Mouse (Mus musculus) neural tube, embryonic 15.5 days (tissue): ENCODE data around the gene Gm10762. TPM values are rescaled to one million over a fixed set of nuclear protein-coding genes. Genes with fewer than 3 reads are reported as not detected.
"Not testable (repeated sequence)": the region's sequence is repeated elsewhere in the genome, so short reads cannot be mapped to it uniquely, and the experiment has no call there.

Experiments used
- ATAC-seq: fragments of 200-750 bp; cut with Nextera tagmentation; 2 replicates; pipeline ENCODE4 v1.8.0; 2017; ENCODE audit warnings: mild to moderate bottlenecking, moderate TSS enrichment, moderate library complexity; ENCODE audit not compliant: low FRiP score
- H3K27ac ChIP-seq: fragments of 300-500 bp; sonication (generic); replicated peaks from 2 replicates; pipeline ENCODE4 v1.5.1; 2015; ENCODE audit warnings: mild to moderate bottlenecking, inconsistent platforms
- H3K27me3 ChIP-seq: fragments of 300-500 bp; sonication (generic); replicated peaks from 2 replicates; pipeline ENCODE4 v1.6.1; 2015; ENCODE audit warnings: inconsistent platforms
- H3K36me3 ChIP-seq: fragments of 300-500 bp; sonication (generic); 2 replicates; pipeline ENCODE4 v1.6.1; 2015; ENCODE audit warnings: inconsistent platforms
- H3K4me1 ChIP-seq: fragments of 300-500 bp; sonication (generic); 2 replicates; pipeline ENCODE4 v1.6.1; 2015; ENCODE audit warnings: inconsistent platforms
- H3K4me2 ChIP-seq: fragments of 300-500 bp; sonication (generic); 2 replicates; pipeline ENCODE4 v1.6.1; 2015; ENCODE audit warnings: inconsistent platforms, mild to moderate bottlenecking, moderate library complexity
- H3K4me3 ChIP-seq: fragments of 300-500 bp; sonication (generic); replicated peaks from 2 replicates; pipeline ENCODE4 v1.5.1; 2015; ENCODE audit warnings: mild to moderate bottlenecking, inconsistent platforms
- H3K9ac ChIP-seq: fragments of 300-500 bp; sonication (generic); replicated peaks from 2 replicates; pipeline ENCODE4 v1.6.1; 2015; ENCODE audit warnings: mild to moderate bottlenecking, inconsistent platforms
- H3K9me3 ChIP-seq: fragments of 300-500 bp; sonication (generic); replicated peaks from 2 replicates; pipeline ENCODE4 v1.6.1; 2016; ENCODE audit warnings: inconsistent platforms
- WGBS: fragments of 180-500 bp; shearing (Covaris S2); methylation state at CpG from one replicate; pipeline ENCODE4 v1.1.7; 2015; ENCODE audit warnings: mixed read lengths; 5-methylcytosine and 5-hydroxymethylcytosine counted together
- polyA plus RNA-seq: library from polyadenylated mRNA; unstranded; fragments of >200 nt; fragmentation: Nextera tagmentation; extraction: Ambion mirVana; gene quantifications from 2 replicates; pipeline ENCODE4 v1.2.1, GENCODE M21; 2015

The Gm10762 gene
- polyA plus RNA-seq = 16.8 and 18.9 TPM in 2 replicates

DNA sequence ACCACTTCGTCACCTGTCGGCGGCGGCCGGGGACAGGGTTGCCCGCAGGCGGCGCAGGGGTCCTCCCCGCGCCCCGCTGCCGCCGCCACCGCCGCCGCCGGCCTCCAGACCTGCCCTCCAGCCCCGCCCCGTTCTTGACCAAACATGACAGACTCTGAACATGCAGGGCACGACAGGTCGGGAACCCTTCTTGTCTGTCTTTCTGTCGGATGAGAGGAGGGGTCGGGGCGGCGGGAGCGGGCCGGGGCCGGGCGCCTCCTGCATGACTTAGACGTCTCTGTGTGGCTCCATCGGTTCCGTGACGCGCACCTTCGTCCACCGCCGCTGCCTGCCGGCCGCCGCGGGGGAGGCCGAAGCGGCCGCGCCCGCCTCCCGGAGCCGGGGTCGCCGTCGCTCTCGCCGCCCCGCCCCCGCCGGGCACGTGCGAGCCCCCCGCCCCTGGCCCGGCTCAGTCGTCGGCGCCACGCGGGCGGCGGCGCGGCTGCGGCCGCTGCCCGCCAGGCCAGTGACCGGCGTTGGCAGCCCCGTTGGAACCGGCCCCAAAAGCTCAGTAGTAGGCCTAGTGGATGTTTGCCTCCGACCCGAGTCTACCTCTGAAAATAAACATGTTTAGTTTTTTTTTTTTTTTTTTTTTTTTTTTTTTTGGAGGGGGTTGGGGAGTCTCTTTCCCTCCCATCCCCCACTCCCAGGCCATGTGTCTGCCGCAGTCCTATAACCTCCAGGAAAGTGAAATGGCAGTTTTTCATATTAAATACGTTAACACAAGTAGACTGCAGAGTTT is at the start of gene Gm10762:
Gene Gm10762, minus strand, starts transcription at position 65 of the 781 bp plus-strand sequence.
- Histone ChIP-seq H3K36me3 (no peaks in the 10 kb centered on the region), H3K27me3 (no peaks in the 10 kb centered on the region), H3K4me1 (peaks cover 17% of the 10 kb centered on the region), H3K9me3 (no peaks in the 10 kb centered on the region), H3K4me3 (peak within 1 kb of the TSS; percentile 63), H3K4me2 (peak within 1 kb of the TSS; percentile 57), H3K27ac (peak within 1 kb of the TSS; percentile 100), H3K9ac (peak within 1 kb of the TSS; percentile 91)
- peak; percentile 77 for ATAC-seq
- under 1% methylated on average over 78 of the region's 80 CpGs for WGBS

DNA sequence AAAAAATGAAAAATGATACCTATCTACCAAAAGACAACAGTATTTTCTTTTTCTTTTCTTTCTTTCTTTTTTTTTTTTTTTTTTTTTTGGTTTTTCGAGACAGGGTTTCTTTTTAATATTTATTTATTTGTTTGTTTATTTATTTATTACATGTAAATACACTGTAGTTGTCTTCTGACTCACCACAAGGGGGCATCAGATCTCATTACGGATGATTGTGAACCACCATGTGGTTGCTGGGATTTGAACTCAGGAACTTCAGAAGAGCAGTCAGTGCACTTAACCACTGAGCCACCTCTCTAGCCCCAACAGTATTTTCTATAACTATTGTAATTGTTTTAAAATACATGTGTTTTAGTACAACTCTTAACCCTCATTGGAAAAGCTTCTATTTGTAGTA is 41.3 kb upstream of the Gm10762 start:
- not testable (repeated sequence) for H3K9ac ChIP-seq

DNA sequence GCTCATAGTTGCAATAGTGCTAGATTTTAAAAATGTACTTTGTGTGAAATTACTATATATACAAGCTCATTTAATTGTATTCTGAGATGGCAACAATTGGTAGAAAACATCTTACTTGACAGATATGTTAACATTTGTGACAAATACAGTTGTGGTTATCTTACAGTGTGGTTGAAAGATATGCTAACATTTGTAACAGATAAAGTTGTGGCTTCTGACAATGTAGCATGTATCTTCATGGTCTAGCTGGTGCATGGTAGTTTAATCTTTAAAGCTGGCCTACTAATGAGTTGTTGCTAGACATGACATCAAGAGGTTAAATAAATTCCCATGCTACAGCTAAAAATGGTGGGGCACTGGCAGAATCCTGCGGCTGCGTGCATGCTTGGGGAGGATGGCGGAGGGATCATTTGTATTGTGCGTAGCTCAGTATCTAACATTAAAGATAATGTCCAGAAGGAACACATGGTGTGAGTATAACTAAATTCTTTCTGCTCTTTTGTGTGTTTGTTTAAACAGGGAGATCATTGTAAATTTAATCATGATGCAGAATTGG is 38.7 kb upstream of the Gm10762 start:
- H3K9me3 ChIP-seq = no peaks in the 10 kb centered on the region
- ATAC-seq = no peak
- no peak overlapping the region for H3K4me2 ChIP-seq
- no peaks in the 10 kb centered on the region for H3K27me3 ChIP-seq
- no peaks in the 10 kb centered on the region for H3K4me1 ChIP-seq
- 74% methylated on average over 4 of the region's 4 CpGs for WGBS
- H3K36me3 ChIP-seq = no peaks in the 10 kb centered on the region
- no peak overlapping the region for H3K4me3 ChIP-seq
- H3K9ac ChIP-seq = no peak overlapping the region
- no peak overlapping the region for H3K27ac ChIP-seq

More for the DNA sequence above, 41.3 kb upstream of the Gm10762 start:
- H3K36me3 ChIP-seq, H3K9me3 ChIP-seq, H3K4me3 ChIP-seq, H3K4me2 ChIP-seq, ATAC-seq, H3K27ac ChIP-seq, H3K4me1 ChIP-seq, H3K27me3 ChIP-seq: not testable (repeated sequence)
- WGBS = 73% methylated on average over 2 of the region's 2 CpGs

DNA sequence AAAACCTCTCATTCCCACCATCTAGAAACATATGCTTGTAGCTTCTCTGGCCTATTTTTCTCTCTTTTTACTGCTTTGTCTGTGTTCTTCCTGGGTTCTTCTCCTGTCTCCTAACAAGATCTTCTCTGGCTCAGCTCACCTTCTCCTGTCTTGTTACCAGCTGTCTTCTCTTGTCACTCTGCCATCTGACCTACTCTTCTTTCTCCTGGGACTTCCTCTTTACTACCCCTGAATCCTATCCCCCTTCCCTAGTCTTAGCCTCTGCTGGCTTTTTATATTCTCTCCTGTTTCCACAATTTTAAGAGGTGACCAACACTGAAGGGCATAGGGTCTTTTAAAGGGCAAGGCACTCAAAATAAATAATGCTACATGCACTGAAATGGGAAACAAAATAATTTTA is 37.3 kb upstream of the Gm10762 start:
- ATAC-seq = no peak
- Histone ChIP-seq H3K27ac (no peak overlapping the region), H3K27me3 (no peaks in the 10 kb centered on the region), H3K4me2 (no peak overlapping the region), H3K9ac (no peak overlapping the region), H3K9me3 (no peaks in the 10 kb centered on the region), H3K4me3 (no peak overlapping the region), H3K36me3 (no peaks in the 10 kb centered on the region), H3K4me1 (no peaks in the 10 kb centered on the region)

DNA sequence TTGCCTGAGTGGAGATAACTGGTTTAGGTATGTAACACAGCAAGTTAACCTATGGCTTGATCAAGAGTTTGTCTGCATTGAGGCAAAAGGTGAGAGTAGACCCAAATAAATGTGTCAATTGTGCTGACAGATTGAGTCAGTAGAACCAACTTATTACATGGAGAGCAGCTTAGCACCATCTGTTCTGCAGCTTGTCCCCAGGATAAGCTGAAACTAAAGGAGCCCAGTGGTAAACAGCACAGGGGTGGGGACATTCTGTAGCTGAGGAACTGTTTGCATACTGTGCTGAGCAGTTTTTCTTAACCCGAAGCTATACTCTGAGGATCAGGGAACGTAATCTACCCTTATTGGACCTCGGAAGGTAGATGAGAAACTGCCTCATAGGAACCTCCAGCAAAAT is 17.2 kb upstream of the Gm10762 start:
- H3K27me3 ChIP-seq = no peaks in the 10 kb centered on the region
- H3K27ac ChIP-seq = no peak overlapping the region
- H3K4me3 ChIP-seq = no peak overlapping the region
- 91% methylated on average over 3 of the region's 3 CpGs for WGBS
- no peaks in the 10 kb centered on the region for H3K4me1 ChIP-seq
- no peak for ATAC-seq
- H3K36me3 ChIP-seq = no peaks in the 10 kb centered on the region
- H3K4me2 ChIP-seq = no peak overlapping the region
- no peaks in the 10 kb centered on the region for H3K9me3 ChIP-seq
- no peak overlapping the region for H3K9ac ChIP-seq

DNA sequence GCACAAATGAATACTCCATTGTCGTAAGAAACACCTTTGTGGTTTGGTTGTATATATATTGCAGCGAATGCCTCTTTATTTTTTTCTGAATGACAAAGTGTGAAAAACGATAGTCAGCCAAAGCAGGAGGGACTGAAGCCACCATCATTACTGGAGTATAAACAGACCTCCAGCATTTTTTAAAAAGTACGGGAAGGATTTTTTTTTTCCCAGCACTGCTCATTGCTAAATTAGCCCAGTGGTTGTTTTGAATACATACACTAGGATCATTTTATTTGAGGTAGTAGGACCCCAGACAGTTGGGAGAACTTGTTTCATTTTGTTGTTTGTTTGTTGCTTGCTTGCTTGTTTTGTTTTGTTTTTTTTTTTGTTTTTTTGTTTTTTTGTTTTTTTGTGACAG is 8.0 kb upstream of the Gm10762 start:
- Histone ChIP-seq H3K9ac (no peak overlapping the region), H3K4me2 (no peak overlapping the region), H3K27me3 (no peaks in the 10 kb centered on the region), H3K27ac (no peak overlapping the region), H3K9me3 (no peaks in the 10 kb centered on the region), H3K4me1 (no peaks in the 10 kb centered on the region), H3K4me3 (no peak overlapping the region), H3K36me3 (no peaks in the 10 kb centered on the region)
- ATAC-seq = no peak
- 78% methylated on average over 4 of the region's 4 CpGs for WGBS

DNA sequence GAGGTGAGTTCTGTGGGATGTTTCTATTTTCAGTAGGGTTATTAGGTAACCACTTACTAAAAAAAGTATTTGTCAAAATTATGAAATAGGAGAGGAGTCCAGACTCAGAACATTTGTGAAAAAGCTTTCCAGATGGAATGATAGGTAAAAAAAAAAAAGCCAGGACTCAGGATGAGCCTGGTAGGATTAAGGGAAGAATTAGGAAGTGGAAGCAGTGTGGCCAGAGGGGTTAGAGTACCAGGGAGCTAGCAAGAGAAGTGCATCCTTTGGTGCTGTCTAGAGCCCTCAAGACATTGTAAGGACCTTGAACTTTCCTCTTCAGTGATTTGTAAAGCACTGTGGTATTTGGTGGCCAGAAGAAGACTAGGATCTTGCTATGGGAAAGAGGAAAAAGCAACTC is 4.8 kb upstream of the Gm10762 start:
- peaks cover 5% of the 10 kb centered on the region; the same call in 1 of the 2 replicates for H3K4me1 ChIP-seq
- no peaks in the 10 kb centered on the region for H3K27me3 ChIP-seq
- ATAC-seq = no peak
- no peak overlapping the region for H3K9ac ChIP-seq
- H3K4me3 ChIP-seq = no peak overlapping the region
- H3K36me3 ChIP-seq = no peaks in the 10 kb centered on the region
- H3K27ac ChIP-seq = no peak overlapping the region
- H3K4me2 ChIP-seq = no peak overlapping the region
- no peaks in the 10 kb centered on the region for H3K9me3 ChIP-seq

DNA sequence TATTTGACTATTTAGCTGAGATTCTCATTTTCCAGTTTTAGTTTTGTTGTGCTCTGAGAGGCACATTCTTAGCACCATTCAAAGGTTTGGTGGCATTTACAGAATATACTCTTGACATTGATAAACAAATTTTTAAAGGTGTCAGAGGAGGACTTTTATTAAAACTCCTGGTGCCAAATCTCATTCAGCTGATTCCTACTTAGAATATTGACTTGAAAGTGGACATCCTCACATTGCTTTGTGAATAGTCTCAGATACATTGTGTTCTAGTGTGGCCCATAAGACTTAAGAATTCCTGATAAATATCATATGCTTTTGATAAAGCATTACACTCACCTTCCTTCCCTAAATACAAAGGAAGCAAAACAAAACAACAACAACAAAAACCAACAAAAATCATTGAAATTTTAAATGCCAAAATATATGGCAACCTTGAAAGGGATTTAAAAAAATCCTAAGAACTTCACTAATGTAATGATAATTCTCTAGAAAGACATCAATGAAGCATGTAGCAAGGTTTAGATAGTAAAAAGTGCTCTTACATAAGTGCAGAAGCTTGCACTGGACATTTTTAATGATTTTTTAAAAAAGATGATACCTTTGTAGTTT is 1.1 kb upstream of the Gm10762 start:
- Histone ChIP-seq H3K9ac (peak overlapping the region; percentile 91), H3K4me1 (peaks cover 17% of the 10 kb centered on the region), H3K36me3 (no peaks in the 10 kb centered on the region), H3K4me3 (peak overlapping the region; percentile 63), H3K27me3 (no peaks in the 10 kb centered on the region), H3K4me2 (peak overlapping the region; percentile 57), H3K9me3 (no peaks in the 10 kb centered on the region), H3K27ac (peak overlapping the region; percentile 100)
- no peak for ATAC-seq

DNA sequence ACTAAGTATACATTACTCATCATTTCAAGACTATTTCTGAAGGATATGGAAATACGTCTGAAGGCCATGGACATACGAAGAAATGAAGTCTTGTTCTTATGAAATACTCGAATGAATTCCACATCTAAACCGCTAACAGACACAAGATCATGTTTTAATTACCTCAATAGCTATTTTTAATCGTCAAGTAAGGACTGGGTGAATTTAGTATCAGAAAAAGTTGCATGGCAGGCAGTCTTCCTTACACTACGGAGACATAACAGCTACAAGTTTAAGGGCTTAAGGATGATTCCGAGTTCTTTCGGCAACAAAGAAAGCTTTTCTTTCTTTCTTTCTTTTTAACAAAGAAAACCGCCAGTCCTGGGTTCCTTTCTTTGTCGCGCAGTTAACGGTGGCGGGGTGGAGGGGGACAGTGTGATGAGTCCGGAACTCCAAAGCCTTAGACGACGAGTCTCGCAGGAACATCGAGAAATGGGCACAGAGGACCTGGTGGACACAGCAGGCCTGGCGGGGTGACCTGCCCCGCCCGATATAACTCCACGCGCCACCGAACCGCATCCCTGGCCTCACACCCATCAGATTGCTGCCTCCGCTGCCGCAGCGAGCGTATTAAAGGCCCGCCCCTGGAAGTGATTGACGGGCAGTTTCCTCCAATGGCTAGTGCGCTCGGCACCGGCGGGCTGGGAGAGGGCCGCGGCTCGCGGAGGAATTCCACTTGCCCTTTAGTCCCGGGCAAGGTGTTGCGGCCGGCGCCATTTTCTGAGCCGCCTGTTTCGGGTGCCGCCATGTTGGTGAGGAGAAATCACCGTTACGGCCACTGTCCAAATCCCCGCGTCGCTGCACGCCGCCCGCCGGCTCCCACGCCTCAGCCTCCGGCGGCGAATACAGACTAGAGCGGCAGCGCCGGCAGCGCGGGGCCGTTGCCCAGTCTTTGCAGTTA is 614 bp downstream of the Gm10762 start, which contains the start of gene Zc3h6:
Gene Zc3h6, plus strand, starts transcription at position 762 of the 940 bp plus-strand sequence.
- ATAC-seq = peak; percentile 96

DNA sequence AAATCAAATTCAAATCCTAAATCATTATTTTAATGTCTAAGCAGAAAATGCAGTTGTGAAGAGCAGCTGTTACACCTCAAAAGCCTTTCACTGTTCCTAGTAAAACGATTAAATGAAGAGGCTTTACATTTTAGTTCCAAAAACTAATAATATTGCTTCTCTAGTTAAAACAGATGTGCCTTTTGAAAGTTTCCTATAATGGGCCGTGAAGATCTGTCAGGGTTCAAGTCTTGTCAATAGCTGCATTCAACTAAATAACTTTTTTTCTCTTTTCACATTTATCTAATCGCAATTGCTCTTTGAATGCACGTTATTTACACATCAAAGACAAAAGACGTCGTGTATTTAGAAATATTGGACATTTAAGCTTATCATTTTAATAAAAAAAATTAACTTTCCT is 1.3 kb downstream of the Gm10762 start:
- ATAC-seq = no peak
- WGBS = 5% methylated on average over 6 of the region's 6 CpGs
- Histone ChIP-seq H3K4me2 (peak overlapping the region; percentile 57), H3K9ac (peak overlapping the region; percentile 26; the same call in 1 of the 2 replicates), H3K4me1 (peaks cover 17% of the 10 kb centered on the region), H3K36me3 (no peaks in the 10 kb centered on the region), H3K4me3 (peak overlapping the region; percentile 23; the same call in 1 of the 2 replicates), H3K9me3 (no peaks in the 10 kb centered on the region), H3K27ac (peak overlapping the region; percentile 100), H3K27me3 (no peaks in the 10 kb centered on the region)

More for the DNA sequence above, 614 bp downstream of the Gm10762 start, which contains the start of gene Zc3h6:
- peak within 1 kb of the TSS; percentile 100 for H3K27ac ChIP-seq
- H3K9me3 ChIP-seq = no peaks in the 10 kb centered on the region
- WGBS = under 1% methylated on average over 65 of the region's 65 CpGs
- peak within 1 kb of the TSS; percentile 91 for H3K9ac ChIP-seq
- H3K4me2 ChIP-seq = peak within 1 kb of the TSS; percentile 57
- peak within 1 kb of the TSS; percentile 63 for H3K4me3 ChIP-seq
- H3K36me3 ChIP-seq = no peaks in the 10 kb centered on the region
- H3K4me1 ChIP-seq = peaks cover 17% of the 10 kb centered on the region
- H3K27me3 ChIP-seq = no peaks in the 10 kb centered on the region

DNA sequence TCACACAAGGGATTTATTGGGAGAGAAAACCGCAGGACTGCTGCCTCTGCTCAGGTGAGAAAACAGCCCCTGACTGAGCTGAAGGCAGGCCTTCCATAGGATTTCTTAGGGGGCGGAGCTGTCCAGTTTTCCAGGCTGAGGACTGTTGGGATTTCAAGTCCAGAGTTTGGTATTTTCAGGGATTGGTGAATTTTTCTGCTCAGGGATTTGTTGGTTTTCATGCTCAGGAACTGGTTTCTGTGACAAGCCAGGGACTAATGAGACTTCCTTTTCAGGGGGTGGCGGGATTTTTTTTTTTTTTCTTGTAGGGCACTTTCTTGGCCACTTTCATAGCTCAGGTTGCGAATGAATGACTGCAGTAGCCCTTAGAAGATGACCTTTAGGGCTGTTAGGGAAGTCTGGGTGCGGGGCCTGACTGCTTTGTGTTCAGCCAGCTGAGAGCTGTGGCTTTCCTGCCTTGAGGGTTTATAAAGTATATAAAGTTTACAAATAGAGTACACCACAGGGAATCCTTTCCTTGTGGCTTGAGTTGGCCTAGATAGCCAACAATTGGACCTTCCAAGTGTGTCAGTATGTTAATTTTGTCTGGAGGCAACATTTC is 1.9 kb downstream of the Gm10762 start:
- H3K4me3 ChIP-seq = peak overlapping the region; percentile 17; the same call in 1 of the 2 replicates
- H3K9ac ChIP-seq = peak overlapping the region; percentile 26; the same call in 1 of the 2 replicates
- H3K9me3 ChIP-seq = no peaks in the 10 kb centered on the region
- H3K36me3 ChIP-seq = no peaks in the 10 kb centered on the region
- H3K4me2 ChIP-seq = peak overlapping the region; percentile 57
- H3K27ac ChIP-seq = peak overlapping the region; percentile 66
- ATAC-seq = no peak
- 35% methylated on average over 5 of the region's 5 CpGs for WGBS
- H3K4me1 ChIP-seq = peaks cover 17% of the 10 kb centered on the region
- H3K27me3 ChIP-seq = no peaks in the 10 kb centered on the region
